Mouse (Mus musculus): ENCODE measurements around the gene Tmem189. TPM values are rescaled to one million over a fixed set of nuclear protein-coding genes. Genes with fewer than 3 reads are reported as not detected.
A peak's percentile ranks its signal among the peaks of the same experiment; 100 is the strongest.

The Tmem189 gene
- total and polyA plus RNA-seq, 2 experiments from 2014 or later: 39.3 to 76.8 TPM

- no peak overlapping the region for H3K4me3 ChIP-seq (ENCODE audit: low read depth, low read length)
- no peaks in the 10 kb centered on the region for H3K27me3 ChIP-seq (ENCODE audit: control insufficient read depth, insufficient read depth, low read length)
These were observed 21.0 kb upstream of the Tmem189 start for GRCm38 (mm10) chr2:167710574-167710973.

GRCm38 (mm10) chr2:167709969-167710368, 20.3 kb upstream of the Tmem189 start:
- no peaks in the 10 kb centered on the region for H3K36me3 ChIP-seq (replicated peaks; ENCODE audit: control insufficient read depth, insufficient read depth, low read length)
- H3K4me1 ChIP-seq (ENCODE audit: control insufficient read depth, insufficient read depth): peaks cover 8% of the 10 kb centered on the region
- WGBS: 76% methylated on average over 6 of the region's 6 CpGs
- no peaks in the 10 kb centered on the region for H3K9me3 ChIP-seq (replicated peaks; ENCODE audit: control insufficient read depth, low read length)
- H3K27me3 ChIP-seq (ENCODE audit: control insufficient read depth, insufficient read depth, low read length): no peaks in the 10 kb centered on the region
- no peak overlapping the region for H3K4me3 ChIP-seq (ENCODE audit: low read depth, low read length)
- DNase-seq (ENCODE audit: low spot score): no peak
- H3K27ac ChIP-seq (ENCODE audit: low read depth): no peak overlapping the region
- TF ChIP-seq EP300 (IDR thresholded peaks at IDR 0.05; ENCODE audit: low read depth): no peak
- TF ChIP-seq CTCF (IDR thresholded peaks at IDR 0.05; ENCODE audit: low read depth): no peak
- no peak overlapping the region for H3K9ac ChIP-seq (replicated peaks; ENCODE audit: low read depth, low read length)
- no peak overlapping the region for H3K4me2 ChIP-seq (ENCODE audit: low read depth, low read length)
- ATAC-seq (ENCODE audit: insufficient read depth, low read depth): no peak

More at GRCm38 (mm10) chr2:167710574-167710973, 21.0 kb upstream of the Tmem189 start:
- H3K9me3 ChIP-seq (replicated peaks; ENCODE audit: control insufficient read depth, low read length): no peaks in the 10 kb centered on the region
- H3K4me2 ChIP-seq (ENCODE audit: low read depth, low read length): no peak overlapping the region
- DNase-seq (ENCODE audit: low spot score) (no peak), ATAC-seq (ENCODE audit: insufficient read depth, low read depth) (no peak)
- H3K4me1 ChIP-seq (ENCODE audit: control insufficient read depth, insufficient read depth): peaks cover 8% of the 10 kb centered on the region
- no peak overlapping the region for H3K9ac ChIP-seq (replicated peaks; ENCODE audit: low read depth, low read length)
- no peak for TF ChIP-seq CTCF (IDR thresholded peaks at IDR 0.05; ENCODE audit: low read depth)
- TF ChIP-seq EP300 (IDR thresholded peaks at IDR 0.05; ENCODE audit: low read depth): no peak
- no peak overlapping the region for H3K27ac ChIP-seq (ENCODE audit: low read depth)
- no peaks in the 10 kb centered on the region for H3K36me3 ChIP-seq (replicated peaks; ENCODE audit: control insufficient read depth, insufficient read depth, low read length)
- 62% methylated on average over 6 of the region's 6 CpGs for WGBS

GRCm38 (mm10) chr2:167708373-167708772, 18.8 kb upstream of the Tmem189 start:
- Histone ChIP-seq H3K4me2 (ENCODE audit: low read depth, low read length) (no peak overlapping the region), H3K9ac (replicated peaks; ENCODE audit: low read depth, low read length) (no peak overlapping the region), H3K36me3 (replicated peaks; ENCODE audit: control insufficient read depth, insufficient read depth, low read length) (no peaks in the 10 kb centered on the region), H3K9me3 (replicated peaks; ENCODE audit: control insufficient read depth, low read length) (no peaks in the 10 kb centered on the region), H3K4me3 (ENCODE audit: low read depth, low read length) (no peak overlapping the region), H3K27me3 (ENCODE audit: control insufficient read depth, insufficient read depth, low read length) (no peaks in the 10 kb centered on the region), H3K4me1 (ENCODE audit: control insufficient read depth, insufficient read depth) (peaks cover 3% of the 10 kb centered on the region; the same call in 1 of the 2 replicates), H3K27ac (ENCODE audit: low read depth) (no peak overlapping the region)
- WGBS: 65% methylated on average over 15 of the region's 15 CpGs
- DNase-seq (ENCODE audit: low spot score) (no peak), ATAC-seq (ENCODE audit: insufficient read depth, low read depth) (no peak)
- TF ChIP-seq EP300 (IDR thresholded peaks at IDR 0.05; ENCODE audit: low read depth) (no peak), CTCF (IDR thresholded peaks at IDR 0.05; ENCODE audit: low read depth) (no peak)

- no peak for DNase-seq (ENCODE audit: low spot score)
- 67% methylated on average over 11 of the region's 11 CpGs for WGBS
- H3K4me2 ChIP-seq (ENCODE audit: low read depth, low read length): no peak overlapping the region
- H3K27ac ChIP-seq (ENCODE audit: low read depth): no peak overlapping the region
- H3K4me3 ChIP-seq (ENCODE audit: low read depth, low read length): no peak overlapping the region
- no peaks in the 10 kb centered on the region for H3K36me3 ChIP-seq (replicated peaks; ENCODE audit: control insufficient read depth, insufficient read depth, low read length)
- TF ChIP-seq CTCF (IDR thresholded peaks at IDR 0.05; ENCODE audit: low read depth) (no peak), EP300 (IDR thresholded peaks at IDR 0.05; ENCODE audit: low read depth) (no peak)
- no peaks in the 10 kb centered on the region; the same call in 1 of the 2 replicates for H3K4me1 ChIP-seq (ENCODE audit: control insufficient read depth, insufficient read depth)
- H3K9ac ChIP-seq (replicated peaks; ENCODE audit: low read depth, low read length): no peak overlapping the region; the same call in 1 of the 2 replicates
- H3K9me3 ChIP-seq (replicated peaks; ENCODE audit: control insufficient read depth, low read length): no peaks in the 10 kb centered on the region
- ATAC-seq (ENCODE audit: insufficient read depth, low read depth): 0 out of 2 replicates have a peak, but pooled peaks have one; percentile 21
- no peaks in the 10 kb centered on the region for H3K27me3 ChIP-seq (ENCODE audit: control insufficient read depth, insufficient read depth, low read length)
These were observed 16.7 kb upstream of the Tmem189 start for GRCm38 (mm10) chr2:167706183-167706939.

- no peaks in the 10 kb centered on the region for H3K36me3 ChIP-seq (replicated peaks; ENCODE audit: control insufficient read depth, insufficient read depth, low read length)
- H3K27ac ChIP-seq (ENCODE audit: low read depth): no peak overlapping the region
- H3K4me2 ChIP-seq (ENCODE audit: low read depth, low read length): no peak overlapping the region
- H3K9ac ChIP-seq (replicated peaks; ENCODE audit: low read depth, low read length): no peak overlapping the region
- H3K4me1 ChIP-seq (ENCODE audit: control insufficient read depth, insufficient read depth): no peaks in the 10 kb centered on the region; the same call in 1 of the 2 replicates
- H3K27me3 ChIP-seq (ENCODE audit: control insufficient read depth, insufficient read depth, low read length): no peaks in the 10 kb centered on the region
- TF ChIP-seq EP300 (IDR thresholded peaks at IDR 0.05; ENCODE audit: low read depth): no peak
- no peak for TF ChIP-seq CTCF (IDR thresholded peaks at IDR 0.05; ENCODE audit: low read depth)
- no peaks in the 10 kb centered on the region for H3K9me3 ChIP-seq (replicated peaks; ENCODE audit: control insufficient read depth, low read length)
- H3K4me3 ChIP-seq (ENCODE audit: low read depth, low read length): no peak overlapping the region
- ATAC-seq (ENCODE audit: insufficient read depth, low read depth): no peak
- 82% methylated on average over 4 of the region's 4 CpGs for WGBS
- no peak for DNase-seq (ENCODE audit: low spot score)
These were observed 14.8 kb upstream of the Tmem189 start for GRCm38 (mm10) chr2:167704409-167704808.

Measured in heart, postnatal 0 days (tissue).